Mouse (Mus musculus): ENCODE data around the gene 2410137M14Rik. TPM values are rescaled to one million over a fixed set of nuclear protein-coding genes. Genes with fewer than 3 reads are reported as not detected.

The 2410137M14Rik gene
- polyA plus RNA-seq, 1 experiment from 2014 or later: not detected

DNA sequence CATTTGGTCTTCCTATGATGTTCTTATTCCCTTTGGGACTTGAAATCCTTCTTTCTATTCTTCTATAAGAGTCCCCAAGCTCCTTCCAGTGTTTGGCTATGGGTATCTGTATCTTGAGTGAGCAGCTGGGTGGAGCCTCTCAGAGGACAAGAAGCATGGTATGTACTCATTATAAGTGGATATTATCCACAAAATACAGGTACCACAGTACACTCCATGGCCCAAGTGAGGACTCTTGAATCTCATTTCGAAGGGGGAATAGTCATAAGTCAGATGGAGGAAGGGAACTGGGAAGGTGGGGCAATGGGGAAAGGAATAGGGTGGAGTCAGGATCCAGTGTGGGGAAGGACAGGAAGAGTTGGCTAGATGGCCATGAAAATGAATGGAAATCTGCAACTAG, 28.0 kb downstream of the 2410137M14Rik start:
- no peak overlapping the region for H3K4me3 ChIP-seq
- H3K36me3 ChIP-seq: peaks cover 45% of the 10 kb centered on the region
- WGBS: 90% methylated on average over 1 of the region's 1 CpGs
- no peak for DNase-seq (ENCODE audit: low spot score)
- no peak overlapping the region for H3K27ac ChIP-seq (replicated peaks)
- H3K9me3 ChIP-seq (replicated peaks): no peaks in the 10 kb centered on the region
- H3K4me1 ChIP-seq: peaks cover 23% of the 10 kb centered on the region
- H3K27me3 ChIP-seq (ENCODE audit: low read depth, poor library complexity, severe bottlenecking): peaks cover 8% of the 10 kb centered on the region

- Histone ChIP-seq H3K36me3 (peaks cover 45% of the 10 kb centered on the region), H3K4me3 (no peak overlapping the region), H3K27ac (replicated peaks) (no peak overlapping the region), H3K4me1 (peaks cover 22% of the 10 kb centered on the region), H3K9me3 (replicated peaks) (no peaks in the 10 kb centered on the region), H3K27me3 (ENCODE audit: low read depth, poor library complexity, severe bottlenecking) (peaks cover 8% of the 10 kb centered on the region)
- WGBS: 86% methylated on average over 2 of the region's 2 CpGs
- no peak for DNase-seq (ENCODE audit: low spot score)
Observed at GRCm38 (mm10) chr17:36952631-36953030, 28.4 kb downstream of the 2410137M14Rik start.

DNA sequence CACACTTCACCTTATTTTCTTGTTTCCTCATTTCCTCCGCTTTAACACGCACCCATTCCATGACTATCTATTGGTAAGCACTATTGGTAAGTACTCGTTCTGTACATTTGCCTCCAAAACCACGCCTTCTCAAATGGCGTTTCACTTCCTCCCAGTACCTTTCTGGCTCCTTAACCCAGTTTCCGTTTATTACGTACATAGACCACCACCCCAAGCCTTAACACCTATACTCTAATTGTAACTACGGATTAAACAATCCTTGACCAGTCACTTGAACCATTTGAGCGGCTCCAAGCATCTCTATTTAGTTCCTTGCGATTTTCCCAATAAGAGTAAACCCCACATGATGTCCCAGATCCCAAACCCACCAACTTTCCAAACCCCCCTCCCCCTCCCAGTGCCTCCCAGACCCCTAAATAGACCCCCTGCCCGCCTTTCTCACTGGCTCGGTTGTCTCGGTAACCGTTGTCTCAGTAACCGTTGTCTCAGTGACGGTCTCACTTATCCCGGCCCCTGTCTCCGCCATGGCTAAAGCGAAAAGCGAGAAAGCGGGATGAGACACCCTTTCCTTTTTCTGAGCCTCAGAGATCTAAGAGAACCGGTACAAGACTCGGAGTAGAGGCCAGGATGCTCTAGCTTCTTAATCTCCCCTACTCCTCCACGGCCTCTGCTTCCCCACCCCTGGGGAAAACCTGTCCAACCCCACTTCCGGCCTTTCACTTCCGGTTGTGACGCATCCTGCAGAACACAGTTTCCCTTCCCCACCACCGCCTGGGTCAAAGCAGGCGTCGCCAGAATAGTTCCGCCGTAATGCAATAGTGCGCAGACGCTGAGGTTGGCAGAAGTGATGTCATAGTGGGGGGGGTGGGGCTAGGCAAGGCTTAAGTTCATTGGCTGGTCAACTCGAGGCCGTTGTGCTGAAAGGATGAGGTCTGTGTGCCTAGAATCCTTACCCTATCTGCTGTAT, 29.8 kb downstream of the 2410137M14Rik start, which contains the start of gene Ppp1r11:
Ppp1r11 (minus strand) TSS at position 761 of the 967 bp plus-strand sequence.
- Histone ChIP-seq H3K36me3 (peaks cover 39% of the 10 kb centered on the region), H3K4me3 (peak within 1 kb of the TSS; percentile 71), H3K27me3 (ENCODE audit: low read depth, poor library complexity, severe bottlenecking) (peaks cover 16% of the 10 kb centered on the region), H3K4me1 (peaks cover 30% of the 10 kb centered on the region), H3K9me3 (replicated peaks) (no peaks in the 10 kb centered on the region), H3K27ac (replicated peaks) (peak within 1 kb of the TSS; percentile 90)
- DNase-seq (ENCODE audit: low spot score): peak; percentile 98
- 4% methylated on average over 36 of the region's 36 CpGs for WGBS

GRCm38 (mm10) chr17:36949265-36949664, 31.8 kb downstream of the 2410137M14Rik start:
- Histone ChIP-seq H3K36me3 (peaks cover 24% of the 10 kb centered on the region), H3K4me1 (peaks cover 30% of the 10 kb centered on the region), H3K27me3 (ENCODE audit: low read depth, poor library complexity, severe bottlenecking) (peaks cover 36% of the 10 kb centered on the region), H3K27ac (replicated peaks) (no peak overlapping the region), H3K9me3 (replicated peaks) (no peaks in the 10 kb centered on the region), H3K4me3 (no peak overlapping the region)
- DNase-seq (ENCODE audit: low spot score): no peak
- WGBS: 95% methylated on average over 8 of the region's 8 CpGs

DNA sequence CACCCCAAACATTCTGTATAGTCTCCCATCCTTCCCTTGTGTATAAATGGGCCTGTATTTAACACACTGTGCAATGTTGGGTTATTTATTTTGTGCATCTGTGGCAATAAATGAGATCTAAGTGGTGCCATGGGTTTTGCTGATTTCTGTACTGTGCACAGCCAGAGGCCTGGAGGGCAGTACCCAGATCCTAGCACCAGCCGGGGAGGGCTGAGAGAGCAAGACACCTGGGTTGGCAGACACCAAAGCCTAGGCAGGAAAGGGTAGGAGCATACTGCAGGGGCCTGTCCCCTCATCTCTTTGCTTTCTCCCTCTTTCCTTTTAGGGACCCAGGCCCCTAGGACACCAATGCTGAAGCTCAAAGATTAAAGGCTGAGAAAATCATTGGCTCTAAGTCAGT, 32.8 kb downstream of the 2410137M14Rik start:
- peaks cover 46% of the 10 kb centered on the region for H3K27me3 ChIP-seq (ENCODE audit: low read depth, poor library complexity, severe bottlenecking)
- 84% methylated on average over 1 of the region's 1 CpGs for WGBS

DNA sequence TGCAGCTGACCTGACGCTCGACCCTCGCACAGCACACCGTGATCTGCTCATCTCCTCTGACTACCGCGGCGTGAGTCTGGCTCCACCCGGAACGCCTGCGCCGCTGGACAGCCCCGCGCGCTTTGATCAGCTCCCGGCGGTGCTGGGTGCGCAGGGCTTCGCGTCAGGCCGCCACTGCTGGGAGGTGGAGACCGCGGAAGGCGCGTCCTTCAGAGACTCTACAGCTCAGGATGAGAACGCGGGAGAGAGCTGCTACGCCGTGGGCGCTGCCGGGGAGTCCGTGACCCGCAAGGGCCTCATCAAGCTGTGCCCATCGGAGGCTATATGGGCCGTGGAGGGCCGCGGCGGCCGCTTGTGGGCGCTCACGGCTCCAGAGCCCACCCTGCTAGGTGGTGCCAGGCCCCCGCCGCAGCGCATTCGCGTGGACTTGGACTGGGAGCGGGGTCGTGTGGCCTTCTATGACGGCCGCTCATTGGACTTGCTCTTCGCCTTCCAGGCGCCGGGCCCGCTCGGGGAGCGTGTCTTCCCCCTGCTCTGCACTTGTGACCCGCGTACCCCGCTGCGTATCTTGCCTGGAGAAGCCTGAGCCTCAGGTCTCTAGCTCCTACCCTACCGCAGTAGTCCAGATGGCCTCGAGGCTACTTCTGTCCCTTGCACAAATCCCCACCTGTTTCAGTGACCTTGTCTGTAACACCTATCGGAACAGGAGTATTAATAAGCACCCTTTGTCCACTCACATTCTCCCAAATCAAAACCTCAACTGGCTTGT, 33.8 kb downstream of the 2410137M14Rik start:
- WGBS: 1% methylated on average over 62 of the region's 62 CpGs
- H3K4me3 ChIP-seq: peak overlapping the region; percentile 67
- H3K9me3 ChIP-seq (replicated peaks): no peaks in the 10 kb centered on the region
- DNase-seq (ENCODE audit: low spot score): peak; percentile 75
- H3K27me3 ChIP-seq (ENCODE audit: low read depth, poor library complexity, severe bottlenecking): peaks cover 56% of the 10 kb centered on the region
- peaks cover 17% of the 10 kb centered on the region for H3K36me3 ChIP-seq
- H3K4me1 ChIP-seq: peaks cover 47% of the 10 kb centered on the region
- peak overlapping the region; percentile 86 for H3K27ac ChIP-seq (replicated peaks)

More for the DNA sequence above, 32.8 kb downstream of the 2410137M14Rik start:
- H3K4me3 ChIP-seq: no peak overlapping the region
- no peak for DNase-seq (ENCODE audit: low spot score)
- H3K36me3 ChIP-seq: peaks cover 18% of the 10 kb centered on the region
- H3K27ac ChIP-seq (replicated peaks): no peak overlapping the region
- no peaks in the 10 kb centered on the region for H3K9me3 ChIP-seq (replicated peaks)
- peaks cover 39% of the 10 kb centered on the region for H3K4me1 ChIP-seq

- Histone ChIP-seq H3K27me3 (ENCODE audit: low read depth, poor library complexity, severe bottlenecking) (peaks cover 80% of the 10 kb centered on the region), H3K4me3 (no peak overlapping the region), H3K9me3 (replicated peaks) (no peaks in the 10 kb centered on the region), H3K36me3 (peaks cover 10% of the 10 kb centered on the region), H3K4me1 (peaks cover 30% of the 10 kb centered on the region), H3K27ac (replicated peaks) (no peak overlapping the region)
- DNase-seq (ENCODE audit: low spot score): no peak
- 32% methylated on average over 8 of the region's 9 CpGs for WGBS
Observed at GRCm38 (mm10) chr17:36944121-36944775, 36.8 kb downstream of the 2410137M14Rik start.

- peak; percentile 15 for DNase-seq (ENCODE audit: low spot score)
- WGBS: 25% methylated on average over 5 of the region's 5 CpGs
- no peak overlapping the region for H3K27ac ChIP-seq (replicated peaks)
- H3K9me3 ChIP-seq (replicated peaks): no peaks in the 10 kb centered on the region
- peaks cover 30% of the 10 kb centered on the region for H3K4me1 ChIP-seq
- peak overlapping the region; percentile 54; the same call in 1 of the 2 replicates for H3K4me3 ChIP-seq
- peaks cover 5% of the 10 kb centered on the region for H3K36me3 ChIP-seq
- H3K27me3 ChIP-seq (ENCODE audit: low read depth, poor library complexity, severe bottlenecking): peaks cover 78% of the 10 kb centered on the region
Observed at GRCm38 (mm10) chr17:36943691-36944090, 37.3 kb downstream of the 2410137M14Rik start.

DNA sequence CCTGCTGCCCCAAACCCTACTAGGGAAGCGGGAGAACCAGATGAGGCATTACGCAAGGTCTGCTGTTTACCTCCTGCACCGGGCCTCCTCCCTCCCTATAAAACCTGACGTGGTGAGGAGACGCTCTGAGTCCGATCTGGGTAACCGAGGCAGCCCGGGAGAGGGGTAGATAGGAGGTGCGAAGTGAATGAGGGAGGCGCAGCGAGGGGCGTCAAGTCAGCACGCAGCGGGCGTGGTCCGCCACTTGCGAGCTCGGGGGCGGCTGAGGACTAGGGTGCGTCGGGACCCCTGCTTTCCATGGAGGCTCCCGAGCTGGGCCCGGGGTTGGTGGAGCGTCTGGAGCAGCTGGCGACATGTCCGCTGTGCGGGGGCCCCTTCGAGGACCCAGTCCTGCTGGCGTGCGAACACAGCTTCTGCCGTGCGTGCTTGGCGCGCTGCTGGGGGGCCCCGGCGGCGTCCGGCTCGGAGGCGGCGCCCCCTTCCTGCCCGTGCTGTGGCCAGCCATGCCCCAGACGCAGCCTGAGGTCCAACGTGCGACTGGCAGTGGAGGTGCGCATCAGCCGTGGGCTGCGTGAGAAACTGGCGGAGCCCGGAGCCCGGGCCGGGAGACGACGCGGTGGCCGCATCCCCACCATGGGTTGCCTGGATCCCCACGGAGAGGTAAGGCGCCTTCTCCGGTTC, 38.1 kb downstream of the 2410137M14Rik start, which contains the start of gene Rnf39:
Rnf39 (plus strand) TSS at position 128 of the 681 bp plus-strand sequence.
- WGBS: 4% methylated on average over 59 of the region's 59 CpGs
- no peaks in the 10 kb centered on the region for H3K9me3 ChIP-seq (replicated peaks)
- DNase-seq (ENCODE audit: low spot score): peak; percentile 28
- peaks cover 72% of the 10 kb centered on the region for H3K27me3 ChIP-seq (ENCODE audit: low read depth, poor library complexity, severe bottlenecking)
- peak within 1 kb of the TSS; percentile 54 for H3K4me3 ChIP-seq
- no peaks in the 10 kb centered on the region for H3K36me3 ChIP-seq
- peak within 1 kb of the TSS; percentile 38; the same call in 1 of the 2 replicates for H3K27ac ChIP-seq (replicated peaks)
- peaks cover 30% of the 10 kb centered on the region for H3K4me1 ChIP-seq

- H3K36me3 ChIP-seq: no peaks in the 10 kb centered on the region
- H3K4me3 ChIP-seq: peak overlapping the region; percentile 54
- H3K27ac ChIP-seq (replicated peaks): no peak overlapping the region
- H3K4me1 ChIP-seq: peaks cover 26% of the 10 kb centered on the region
- H3K27me3 ChIP-seq (ENCODE audit: low read depth, poor library complexity, severe bottlenecking): peaks cover 72% of the 10 kb centered on the region
- no peak for DNase-seq (ENCODE audit: low spot score)
- H3K9me3 ChIP-seq (replicated peaks): no peaks in the 10 kb centered on the region
- WGBS: 59% methylated on average over 10 of the region's 10 CpGs
Observed at GRCm38 (mm10) chr17:36942391-36942790, 38.6 kb downstream of the 2410137M14Rik start.

- H3K4me3 ChIP-seq: no peak overlapping the region
- DNase-seq (ENCODE audit: low spot score): no peak
- H3K27ac ChIP-seq (replicated peaks): no peak overlapping the region
- no peaks in the 10 kb centered on the region for H3K9me3 ChIP-seq (replicated peaks)
- 93% methylated on average over 2 of the region's 2 CpGs for WGBS
- H3K36me3 ChIP-seq: no peaks in the 10 kb centered on the region
- H3K4me1 ChIP-seq: peaks cover 6% of the 10 kb centered on the region
- H3K27me3 ChIP-seq (ENCODE audit: low read depth, poor library complexity, severe bottlenecking): peaks cover 32% of the 10 kb centered on the region
Observed at GRCm38 (mm10) chr17:36938056-36938455, 43.0 kb downstream of the 2410137M14Rik start.

DNA sequence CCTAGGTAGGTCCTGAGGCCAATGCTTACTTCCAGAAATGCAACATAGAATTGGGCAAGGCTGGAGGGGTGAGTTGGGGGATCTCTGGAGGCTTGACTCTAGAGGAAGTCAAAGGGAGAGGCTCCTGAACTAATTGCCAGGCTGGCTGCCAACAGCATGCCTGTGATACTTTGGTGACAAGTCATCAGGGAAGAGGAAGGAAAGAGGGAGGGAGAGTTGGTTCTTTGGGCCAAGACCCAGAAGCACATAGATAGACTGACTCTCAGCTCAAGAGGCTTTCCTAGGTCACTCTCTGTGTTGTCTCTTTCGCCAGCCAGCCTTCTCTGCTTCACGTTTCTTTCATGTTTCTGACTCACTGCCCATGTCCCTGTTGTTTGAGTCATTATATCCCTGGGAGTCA, 49.2 kb downstream of the 2410137M14Rik start:
- Histone ChIP-seq H3K27me3 (ENCODE audit: low read depth, poor library complexity, severe bottlenecking) (no peaks in the 10 kb centered on the region), H3K4me3 (no peak overlapping the region), H3K4me1 (no peaks in the 10 kb centered on the region), H3K36me3 (no peaks in the 10 kb centered on the region), H3K9me3 (replicated peaks) (no peaks in the 10 kb centered on the region), H3K27ac (replicated peaks) (no peak overlapping the region)
- WGBS: 76% methylated on average over 2 of the region's 2 CpGs
- DNase-seq (ENCODE audit: low spot score): no peak

All from midbrain, embryonic 10.5 days (tissue).